9 mouse cellular contexts compared by ENCODE assay signal in the genomic region with DNA sequence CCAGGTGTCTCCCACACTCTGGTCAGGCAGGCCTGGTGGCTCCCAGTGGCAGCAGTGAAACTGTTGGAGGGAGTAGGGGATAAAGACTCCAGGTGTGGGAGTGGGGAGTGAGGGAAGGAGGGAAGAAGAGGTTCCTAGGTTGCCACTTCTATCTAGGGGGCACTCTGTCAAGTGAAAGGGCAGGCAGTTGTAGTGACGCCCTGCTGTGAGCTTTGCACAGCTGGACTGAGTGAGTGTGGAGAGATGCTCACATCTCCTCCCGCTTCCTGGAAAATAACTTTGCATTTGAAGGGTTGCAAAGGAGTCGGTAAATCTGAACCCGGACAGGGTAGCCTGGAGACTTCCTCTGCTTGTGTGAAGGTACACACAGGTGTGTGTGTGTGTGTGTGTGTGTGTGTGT. TPM values are rescaled to one million over a fixed set of nuclear protein-coding genes. Genes with fewer than 3 reads are reported as not detected.
A peak's percentile ranks its signal among the peaks of the same experiment; 100 is the strongest.
DNase-seq lines count a peak whose midpoint lies in the region; ATAC-seq lines count a peak whose summit lies in the region.
"Had no signal": no experiment of that assay in that cellular context is flagged by ENCODE, and none has a peak within 500 bp of the region (broad histone marks: within the 10 kb centered on the region; RNA-seq: fewer than 3 reads in every experiment).

No protein-coding gene starts in this region.

- 25% methylated on average over 4 of the region's 4 CpGs for WGBS in heart, embryonic 15.5 days
- WGBS in embryonic facial prominence, embryonic 13.5 days: 27% methylated on average over 4 of the region's 4 CpGs
- 14% methylated on average over 4 of the region's 4 CpGs for WGBS in hindbrain, embryonic 12.5 days
- 16% methylated on average over 4 of the region's 4 CpGs for WGBS in midbrain, embryonic 14.5 days

- no peak overlapping the region for H3K4me3 ChIP-seq in heart, embryonic 15.5 days
- no peak overlapping the region for H3K4me3 ChIP-seq in embryonic facial prominence, embryonic 13.5 days
- H3K4me3 ChIP-seq in hindbrain, embryonic 12.5 days: no peak overlapping the region
- no peak overlapping the region for H3K4me3 ChIP-seq in midbrain, embryonic 14.5 days (replicated peaks; ENCODE audit: low read depth, low read length)

- H3K27me3 ChIP-seq in heart, embryonic 15.5 days: no peaks in the 10 kb centered on the region
- H3K27me3 ChIP-seq in embryonic facial prominence, embryonic 13.5 days: no peaks in the 10 kb centered on the region
- H3K27me3 ChIP-seq in hindbrain, embryonic 12.5 days: no peaks in the 10 kb centered on the region
- H3K27me3 ChIP-seq in midbrain, embryonic 14.5 days (ENCODE audit: control insufficient read depth, insufficient read depth, low read length): no peaks in the 10 kb centered on the region
- H3K27me3 ChIP-seq: lung, embryonic 15.5 days had no signal

- no peak for ATAC-seq in heart, embryonic 15.5 days (replicated peaks; ENCODE audit: insufficient number of reproducible peaks, insufficient read depth, low FRiP score, low read depth)
- ATAC-seq in embryonic facial prominence, embryonic 13.5 days (ENCODE audit: insufficient number of reproducible peaks, insufficient read depth, low FRiP score, low TSS enrichment, low read depth): no peak
- ATAC-seq in hindbrain, embryonic 12.5 days (ENCODE audit: low FRiP score): no peak
- no peak for ATAC-seq in midbrain, embryonic 14.5 days (ENCODE audit: low FRiP score, low TSS enrichment)
- ATAC-seq: inflammation-experienced regulatory T-cells, adult 6 months had no signal

- H3K27ac ChIP-seq in heart, embryonic 15.5 days: no peak overlapping the region
- H3K27ac ChIP-seq in embryonic facial prominence, embryonic 13.5 days: no peak overlapping the region
- 0 out of 2 replicates have a peak overlapping the region, but pooled peaks have one; percentile 23 for H3K27ac ChIP-seq in hindbrain, embryonic 12.5 days
- H3K27ac ChIP-seq in midbrain, embryonic 14.5 days (replicated peaks; ENCODE audit: low read depth, low read length): no peak overlapping the region

- H3K9me3 ChIP-seq in heart, embryonic 15.5 days (replicated peaks): no peaks in the 10 kb centered on the region
- no peaks in the 10 kb centered on the region for H3K9me3 ChIP-seq in embryonic facial prominence, embryonic 13.5 days
- H3K9me3 ChIP-seq in hindbrain, embryonic 12.5 days (replicated peaks): no peaks in the 10 kb centered on the region
- H3K9me3 ChIP-seq in midbrain, embryonic 14.5 days (ENCODE audit: control insufficient read depth, low read length): no peaks in the 10 kb centered on the region
- H3K9me3 ChIP-seq: lung, embryonic 15.5 days had no signal

- no peaks in the 10 kb centered on the region for H3K36me3 ChIP-seq in heart, embryonic 15.5 days
- H3K36me3 ChIP-seq in embryonic facial prominence, embryonic 13.5 days: no peaks in the 10 kb centered on the region
- H3K36me3 ChIP-seq in hindbrain, embryonic 12.5 days: no peaks in the 10 kb centered on the region
- H3K36me3 ChIP-seq in midbrain, embryonic 14.5 days (ENCODE audit: control insufficient read depth, insufficient read depth, low read length): no peaks in the 10 kb centered on the region
- H3K36me3 ChIP-seq: lung, embryonic 15.5 days had no signal

- no peak for DNase-seq in heart, adult 18-20 months
- no peak for DNase-seq in midbrain, embryonic 14.5 days
- no peak for DNase-seq in thymus, postnatal 36 days
- no peak for DNase-seq in testis, postnatal 10 days (ENCODE audit: low spot score)

- no peak overlapping the region for H3K9ac ChIP-seq in heart, embryonic 15.5 days
- H3K9ac ChIP-seq in embryonic facial prominence, embryonic 13.5 days: no peak overlapping the region
- H3K9ac ChIP-seq in hindbrain, embryonic 12.5 days: no peak overlapping the region
- no peak overlapping the region for H3K9ac ChIP-seq in midbrain, embryonic 14.5 days (replicated peaks; ENCODE audit: low read length)

- H3K4me2 ChIP-seq in heart, embryonic 15.5 days: peak overlapping the region; percentile 94; the same call in 1 of the 2 replicates
- peak overlapping the region; percentile 91 for H3K4me2 ChIP-seq in embryonic facial prominence, embryonic 13.5 days
- H3K4me2 ChIP-seq in hindbrain, embryonic 12.5 days (replicated peaks): peak overlapping the region; percentile 89; the same call in 1 of the 2 replicates
- peak overlapping the region; percentile 87 for H3K4me2 ChIP-seq in midbrain, embryonic 14.5 days (ENCODE audit: low read length)

- peaks cover 13% of the 10 kb centered on the region for H3K4me1 ChIP-seq in heart, embryonic 15.5 days (replicated peaks)
- H3K4me1 ChIP-seq in embryonic facial prominence, embryonic 13.5 days: peaks cover 23% of the 10 kb centered on the region
- H3K4me1 ChIP-seq in hindbrain, embryonic 12.5 days: peaks cover 16% of the 10 kb centered on the region
- H3K4me1 ChIP-seq in midbrain, embryonic 14.5 days (ENCODE audit: control insufficient read depth, insufficient read depth, low read length): peaks cover 7% of the 10 kb centered on the region

RNA-seq across cellular contexts. Expression of gene Mxi1, which starts 0.7 kb away (rescaled TPM):
- polyA plus RNA-seq in heart, embryonic 15.5 days (2015; fragmentation: Nextera tagmentation; extraction: Ambion mirVana): 38.6 and 39.1 TPM in 2 replicates
- 10 to 100 TPM; 37.8 to 42.7 TPM for total RNA-seq in heart, adult 18-20 months (2021)
- 26.5 and 40.3 TPM in 2 replicates for polyA plus RNA-seq in embryonic facial prominence, embryonic 13.5 days (2015; fragmentation: Nextera tagmentation; extraction: Ambion mirVana)
- 76.2 and 78.4 TPM in 2 replicates for polyA plus RNA-seq in hindbrain, embryonic 12.5 days (2016; fragmentation: Nextera tagmentation; extraction: Ambion mirVana)
- polyA plus RNA-seq in midbrain, embryonic 14.5 days (2014; fragmentation: Nextera tagmentation; extraction: Ambion mirVana): 51.0 and 59.3 TPM in 2 replicates
